Mouse (Mus musculus) heart, adult 2 months (tissue): ENCODE data around the gene Mxd4. TPM values are rescaled to one million over a fixed set of nuclear protein-coding genes. Genes with fewer than 3 reads are reported as not detected.

Experiments
- DNase-seq, 2 experiments: peaks; one replicate each; pipeline ENCODE4 v3.0.0; 2021
- H3K27ac ChIP-seq: fragments of 200-600 bp; 2 replicates; pipeline ENCODE4 v1.8.1; 2022
- H3K27me3 ChIP-seq: fragments of 200-500 bp; 2 replicates; pipeline ENCODE4 v1.6.1; 2012; ENCODE audit warnings: mild to moderate bottlenecking, low read length, inconsistent platforms, mixed read lengths; ENCODE audit not compliant: control insufficient read depth, insufficient read depth
- H3K36me3 ChIP-seq: fragments of 200-500 bp; 2 replicates; pipeline ENCODE4 v1.6.1; 2012; ENCODE audit warnings: low read length, inconsistent platforms; ENCODE audit not compliant: control insufficient read depth, insufficient read depth
- H3K4me1 ChIP-seq: fragments of 200-500 bp; 2 replicates; pipeline ENCODE4 v1.6.1; 2011; ENCODE audit warnings: low read length; ENCODE audit not compliant: control insufficient read depth, insufficient read depth
- H3K4me3 ChIP-seq: fragments of 200-600 bp; 2 replicates; pipeline ENCODE4 v1.8.1; 2022
- H3K79me2 ChIP-seq: fragments of 200-500 bp; replicated peaks from 2 replicates; pipeline ENCODE4 v1.6.1; 2012; ENCODE audit warnings: mild to moderate bottlenecking, inconsistent platforms, low read length, moderate library complexity, mixed read lengths; ENCODE audit not compliant: control insufficient read depth, insufficient read depth
- H3K9ac ChIP-seq: fragments of 200-500 bp; 2 replicates; pipeline ENCODE4 v1.6.1; 2012; ENCODE audit warnings: low read depth, mild to moderate bottlenecking, control low read depth, inconsistent platforms, low read length, mixed read lengths
- CTCF ChIP-seq: fragments of 200-600 bp; IDR thresholded peaks from 2 replicates; pipeline ENCODE4 v1.8.1; 2022; ENCODE audit warnings: antibody characterized with exemption, mild to moderate bottlenecking, moderate library complexity
- EP300 ChIP-seq: fragments of 200-500 bp; IDR thresholded peaks from 2 replicates; pipeline ENCODE4 v1.6.1; 2011; ENCODE audit warnings: low read depth, low read length, control low read depth; ENCODE audit not compliant: insufficient read depth
- POLR2A ChIP-seq: fragments of 200-500 bp; IDR thresholded peaks from 2 replicates; pipeline ENCODE4 v1.6.1; 2011; ENCODE audit warnings: mild to moderate bottlenecking, low read depth, low read length, control low read depth; ENCODE audit not compliant: insufficient read depth
- WGBS: fragments of 180-500 bp; shearing (Covaris S2); methylation state at CpG from one replicate; pipeline ENCODE4 v1.1.7; 2018; 5-methylcytosine and 5-hydroxymethylcytosine counted together
- intact Hi-C: fragments of 180-260 bp; cut with DNase I; formaldehyde crosslinking; loops from one replicate; pipeline ENCODE4 v1.15.1; 2025
- polyA plus RNA-seq: library from polyadenylated mRNA; depleted of rRNA; stranded (reverse); fragments of >200 nt; gene quantifications from 2 replicates; pipeline ENCODE4 v1.2.3, GENCODE M21; 2012
- total RNA-seq, 2 experiments: library from RNA; stranded (reverse); gene quantifications; 2 replicates each; pipeline ENCODE4 v1.2.3; 2021

The Mxd4 gene
- total and polyA plus RNA-seq, 3 experiments: 63.3 to 78.1 (median 71.4) TPM

GRCm38 (mm10) chr5:34167857-34168256 is 19.7 kb downstream of the Mxd4 start:
- intact Hi-C loops: loop anchor here (5.0 kb wide), 1 partner anchor 199 kb away; the partner anchor contains the start of gene Fam193a
- WGBS: 71% methylated on average over 4 of the region's 4 CpGs
- no peak overlapping the region for H3K9ac ChIP-seq

GRCm38 (mm10) chr5:34165793-34166192 is 21.7 kb downstream of the Mxd4 start:
- 35% methylated on average over 4 of the region's 4 CpGs for WGBS
- H3K27ac ChIP-seq: no peak overlapping the region
- peaks cover 5% of the 10 kb centered on the region for H3K36me3 ChIP-seq
- H3K79me2 ChIP-seq: no peaks in the 10 kb centered on the region
- no peak for TF ChIP-seq CTCF
- no peak for TF ChIP-seq POLR2A
- no peak for TF ChIP-seq EP300
- H3K4me1 ChIP-seq: peaks cover 5% of the 10 kb centered on the region; the same call in 1 of the 2 replicates
- H3K27me3 ChIP-seq: no peaks in the 10 kb centered on the region
- no peak overlapping the region for H3K9ac ChIP-seq
- intact Hi-C loops: loop anchor here (5.0 kb wide), 1 partner anchor 202 kb away; the partner anchor contains the start of gene Fam193a
- no peak for DNase-seq
- H3K4me3 ChIP-seq: no peak overlapping the region

More at GRCm38 (mm10) chr5:34167857-34168256, 19.7 kb downstream of the Mxd4 start:
- H3K27me3 ChIP-seq: no peaks in the 10 kb centered on the region
- no peak overlapping the region for H3K4me3 ChIP-seq
- peaks cover 5% of the 10 kb centered on the region; the same call in 1 of the 2 replicates for H3K4me1 ChIP-seq
- no peak for DNase-seq
- no peak for TF ChIP-seq EP300
- TF ChIP-seq CTCF: no peak
- TF ChIP-seq POLR2A: no peak
- H3K79me2 ChIP-seq: no peaks in the 10 kb centered on the region
- peaks cover 9% of the 10 kb centered on the region for H3K36me3 ChIP-seq
- no peak overlapping the region for H3K27ac ChIP-seq

GRCm38 (mm10) chr5:34148476-34148875 is 39.0 kb downstream of the Mxd4 start:
- no peak for DNase-seq
- Histone ChIP-seq H3K4me1 (no peaks in the 10 kb centered on the region), H3K4me3 (no peak overlapping the region), H3K27ac (no peak overlapping the region), H3K27me3 (no peaks in the 10 kb centered on the region), H3K9ac (no peak overlapping the region), H3K79me2 (no peaks in the 10 kb centered on the region), H3K36me3 (no peaks in the 10 kb centered on the region)
- intact Hi-C loops: no loop called here
- no peak for TF ChIP-seq POLR2A
- no peak for TF ChIP-seq EP300
- no peak for TF ChIP-seq CTCF

DNA sequence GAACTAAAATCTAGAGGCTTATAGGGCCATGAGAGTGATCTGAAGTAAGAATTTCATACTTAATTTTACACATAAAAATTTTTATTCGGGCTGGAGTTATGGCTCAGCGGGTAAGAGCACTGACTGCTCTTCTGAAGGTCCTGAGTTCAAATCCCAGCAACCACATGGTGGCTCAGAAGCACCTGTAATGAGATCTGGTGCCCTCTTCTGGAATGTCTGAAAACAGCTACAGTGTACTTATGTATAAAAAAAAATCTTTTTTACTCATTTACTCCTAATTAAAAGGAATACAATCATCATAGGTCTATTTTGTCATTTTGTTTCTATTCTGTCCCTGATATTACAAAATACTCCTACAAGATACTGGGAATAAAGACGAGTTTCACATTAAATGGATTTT is 40.0 kb downstream of the Mxd4 start:
- Histone ChIP-seq H3K9ac (no peak overlapping the region), H3K4me3 (no peak overlapping the region), H3K36me3 (no peaks in the 10 kb centered on the region), H3K27me3 (no peaks in the 10 kb centered on the region), H3K27ac (no peak overlapping the region), H3K4me1 (no peaks in the 10 kb centered on the region), H3K79me2 (no peaks in the 10 kb centered on the region)
- 93% methylated on average over 3 of the region's 3 CpGs for WGBS
- intact Hi-C loops: no loop called here
- peak; percentile 55 for TF ChIP-seq CTCF
- no peak for TF ChIP-seq POLR2A
- TF ChIP-seq EP300: no peak
- DNase-seq: no peak

DNA sequence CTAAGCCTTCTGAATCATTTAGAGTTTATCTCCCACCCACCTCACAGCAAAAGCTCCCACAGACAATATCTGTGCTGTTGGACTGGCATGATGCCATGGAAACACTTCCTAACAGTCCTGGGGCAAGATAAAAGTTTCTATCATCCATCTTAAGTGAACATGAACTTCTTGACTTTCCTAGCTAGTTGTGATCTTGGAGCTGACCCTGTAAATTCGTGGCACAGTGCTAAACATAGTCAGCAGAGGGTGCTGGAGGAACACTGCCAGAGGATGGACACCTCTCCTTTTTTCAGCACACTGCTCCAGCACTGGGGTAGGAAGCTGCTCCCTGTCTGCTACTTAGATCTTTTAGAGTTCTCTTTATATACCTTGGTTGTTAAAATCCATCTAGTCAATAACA is 47.8 kb downstream of the Mxd4 start:
- Histone ChIP-seq H3K9ac (no peak overlapping the region), H3K79me2 (no peaks in the 10 kb centered on the region), H3K27me3 (no peaks in the 10 kb centered on the region), H3K4me1 (no peaks in the 10 kb centered on the region), H3K27ac (no peak overlapping the region), H3K4me3 (no peak overlapping the region), H3K36me3 (no peaks in the 10 kb centered on the region)
- DNase-seq: peak; percentile 24 to 38
- intact Hi-C loops: loop anchor here (2.0 to 5.0 kb wide), 2 partner anchors 53 to 115 kb away; no protein-coding TSS in a partner anchor
- TF ChIP-seq EP300: peak; percentile 72; the same call in 1 of the 2 replicates
- TF ChIP-seq POLR2A: no peak
- TF ChIP-seq CTCF: peak; percentile 87
- 0% methylated on average over 1 of the region's 1 CpGs for WGBS

DNA sequence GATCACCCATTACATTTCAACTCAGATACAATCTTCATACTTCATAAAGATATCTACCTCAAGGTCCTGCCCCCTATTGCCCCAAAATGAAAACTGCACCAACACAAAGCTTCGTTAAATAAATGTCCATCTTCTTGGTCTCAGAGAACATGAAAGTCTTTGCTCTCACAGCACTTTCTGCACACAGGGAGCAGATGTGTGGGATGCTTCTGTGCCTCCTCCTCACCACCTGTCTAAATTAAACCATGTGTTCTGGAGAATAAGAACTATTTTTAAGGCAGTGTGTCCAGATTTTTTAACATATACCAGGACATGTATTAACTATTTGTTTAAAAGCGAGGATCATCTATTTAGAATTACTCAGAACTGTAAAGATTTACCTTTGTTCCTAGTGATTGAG is 54.8 kb downstream of the Mxd4 start:
- Histone ChIP-seq H3K27ac (no peak overlapping the region), H3K4me3 (no peak overlapping the region), H3K4me1 (no peaks in the 10 kb centered on the region), H3K36me3 (no peaks in the 10 kb centered on the region), H3K79me2 (no peaks in the 10 kb centered on the region), H3K9ac (no peak overlapping the region), H3K27me3 (no peaks in the 10 kb centered on the region)
- no peak for TF ChIP-seq CTCF
- no peak for TF ChIP-seq EP300
- TF ChIP-seq POLR2A: no peak
- intact Hi-C loops: no loop called here
- no peak for DNase-seq
- 72% methylated on average over 2 of the region's 2 CpGs for WGBS
